8 mouse cellular contexts compared by ENCODE assay signal in genomic region chr15:88850146-88850826, GRCm38 (mm10). TPM values are rescaled to one million over a fixed set of nuclear protein-coding genes. Genes with fewer than 3 reads are reported as not detected.
A peak's percentile ranks its signal among the peaks of the same experiment; 100 is the strongest.
DNase-seq lines count a peak whose midpoint lies in the region; ATAC-seq and TF ChIP-seq lines count a peak whose summit lies in the region.

No protein-coding gene starts in this region.

- TF ChIP-seq CTCF in heart, postnatal 0 days (IDR thresholded peaks at IDR 0.05; ENCODE audit: low read depth), result no peak
- no peak for TF ChIP-seq CTCF in layer of hippocampus, adult 2 months (conservative IDR thresholded peaks at IDR 0.05)
- TF ChIP-seq CTCF in liver, postnatal 0 days (IDR thresholded peaks at IDR 0.05; ENCODE audit: low read depth), result no peak

- no peak overlapping the region for H3K4me3 ChIP-seq in neural tube, embryonic 13.5 days
- H3K4me3 ChIP-seq in neural tube, embryonic 15.5 days (replicated peaks), result no peak overlapping the region
- no peak overlapping the region for H3K4me3 ChIP-seq in forebrain, embryonic 16.5 days (replicated peaks; ENCODE audit: low read length)
- H3K4me3 ChIP-seq in heart, postnatal 0 days (ENCODE audit: low read depth, low read length), result no peak overlapping the region
- no peak overlapping the region for H3K4me3 ChIP-seq in layer of hippocampus, adult 2 months
- no peak overlapping the region for H3K4me3 ChIP-seq in liver, postnatal 0 days (ENCODE audit: low read depth, low read length)

- H3K27me3 ChIP-seq in neural tube, embryonic 13.5 days, result no peaks in the 10 kb centered on the region; the same call in 1 of the 2 replicates
- no peaks in the 10 kb centered on the region for H3K27me3 ChIP-seq in neural tube, embryonic 15.5 days (replicated peaks)
- H3K27me3 ChIP-seq in forebrain, embryonic 16.5 days (replicated peaks; ENCODE audit: control insufficient read depth, insufficient read depth, low read length), result no peaks in the 10 kb centered on the region
- no peaks in the 10 kb centered on the region for H3K27me3 ChIP-seq in heart, postnatal 0 days (ENCODE audit: control insufficient read depth, insufficient read depth, low read length)
- no peaks in the 10 kb centered on the region for H3K27me3 ChIP-seq in liver, postnatal 0 days (ENCODE audit: insufficient read depth, low read length)

- H3K9ac ChIP-seq in neural tube, embryonic 13.5 days, result no peak overlapping the region
- H3K9ac ChIP-seq in neural tube, embryonic 15.5 days (replicated peaks), result no peak overlapping the region
- H3K9ac ChIP-seq in forebrain, embryonic 16.5 days (replicated peaks; ENCODE audit: low read depth, low read length), result no peak overlapping the region
- H3K9ac ChIP-seq in heart, postnatal 0 days (replicated peaks; ENCODE audit: low read depth, low read length), result 0 out of 2 replicates have a peak overlapping the region, but pooled peaks have one; percentile 3
- H3K9ac ChIP-seq in liver, postnatal 0 days (replicated peaks), result no peak overlapping the region

- peak; percentile 48 for ATAC-seq in neural tube, embryonic 13.5 days (ENCODE audit: low read depth)
- ATAC-seq in neural tube, embryonic 15.5 days (ENCODE audit: low FRiP score), result no peak; the same call in 1 of the 2 replicates
- ATAC-seq in forebrain, embryonic 16.5 days, result peak; percentile 45; the same call in 1 of the 2 replicates
- ATAC-seq in heart, postnatal 0 days (ENCODE audit: insufficient read depth, low read depth), result peak; percentile 91
- peak; percentile 92 for ATAC-seq in liver, postnatal 0 days

- peak; percentile 94; the same call in 1 of the 2 replicates for TF ChIP-seq EP300 in heart, postnatal 0 days (IDR thresholded peaks at IDR 0.05; ENCODE audit: low read depth)
- peak; percentile 80 for TF ChIP-seq EP300 in liver, postnatal 0 days (IDR thresholded peaks at IDR 0.05; ENCODE audit: low read depth)

- no peaks in the 10 kb centered on the region for H3K36me3 ChIP-seq in neural tube, embryonic 13.5 days
- no peaks in the 10 kb centered on the region for H3K36me3 ChIP-seq in neural tube, embryonic 15.5 days
- H3K36me3 ChIP-seq in forebrain, embryonic 16.5 days (ENCODE audit: control insufficient read depth, insufficient read depth), result no peaks in the 10 kb centered on the region
- H3K36me3 ChIP-seq in heart, postnatal 0 days (replicated peaks; ENCODE audit: control insufficient read depth, insufficient read depth, low read length), result no peaks in the 10 kb centered on the region
- H3K36me3 ChIP-seq in liver, postnatal 0 days (replicated peaks; ENCODE audit: insufficient read depth, low read length), result no peaks in the 10 kb centered on the region

- H3K9me3 ChIP-seq in neural tube, embryonic 13.5 days, result no peaks in the 10 kb centered on the region
- no peaks in the 10 kb centered on the region for H3K9me3 ChIP-seq in neural tube, embryonic 15.5 days (replicated peaks)
- H3K9me3 ChIP-seq in forebrain, embryonic 16.5 days (ENCODE audit: control insufficient read depth, low read length), result no peaks in the 10 kb centered on the region
- H3K9me3 ChIP-seq in heart, postnatal 0 days (replicated peaks; ENCODE audit: control insufficient read depth, low read length), result no peaks in the 10 kb centered on the region
- H3K9me3 ChIP-seq in liver, postnatal 0 days (ENCODE audit: low read length), result no peaks in the 10 kb centered on the region

- WGBS in neural tube, embryonic 13.5 days, result 62% methylated on average over 10 of the region's 10 CpGs
- WGBS in neural tube, embryonic 15.5 days, result 63% methylated on average over 10 of the region's 10 CpGs
- 50% methylated on average over 10 of the region's 10 CpGs for WGBS in forebrain, embryonic 16.5 days
- WGBS in heart, postnatal 0 days, result 18% methylated on average over 10 of the region's 10 CpGs
- 49% methylated on average over 10 of the region's 10 CpGs for WGBS in liver, postnatal 0 days (ENCODE audit: insufficient replicate concordance)

- H3K27ac ChIP-seq in neural tube, embryonic 13.5 days (replicated peaks), result no peak overlapping the region
- no peak overlapping the region for H3K27ac ChIP-seq in neural tube, embryonic 15.5 days (replicated peaks)
- H3K27ac ChIP-seq in forebrain, embryonic 16.5 days (ENCODE audit: low read length), result no peak overlapping the region
- H3K27ac ChIP-seq in heart, postnatal 0 days (ENCODE audit: low read depth), result peak overlapping the region; percentile 80
- peak overlapping the region; percentile 91 for H3K27ac ChIP-seq in layer of hippocampus, adult 2 months
- H3K27ac ChIP-seq in liver, postnatal 0 days (ENCODE audit: low read depth), result peak overlapping the region; percentile 91

- DNase-seq in heart, postnatal 0 days (ENCODE audit: low spot score), result peak; percentile 88
- DNase-seq in layer of hippocampus, adult 2 months (ENCODE audit: low spot score in 2 of 2), result peak; percentile 77 to 82
- DNase-seq in liver, postnatal 0 days, result peak; percentile 85
- DNase-seq in testis, postnatal 10 days (ENCODE audit: low spot score), result peak; percentile 83
- DNase-seq in thymus, postnatal 36 days, result no peak

- peaks cover 18% of the 10 kb centered on the region for H3K4me1 ChIP-seq in neural tube, embryonic 13.5 days (replicated peaks)
- H3K4me1 ChIP-seq in neural tube, embryonic 15.5 days, result peaks cover 17% of the 10 kb centered on the region; the same call in 1 of the 2 replicates
- H3K4me1 ChIP-seq in forebrain, embryonic 16.5 days (replicated peaks; ENCODE audit: control insufficient read depth, insufficient read depth, low read length), result no peaks in the 10 kb centered on the region
- peaks cover 41% of the 10 kb centered on the region for H3K4me1 ChIP-seq in heart, postnatal 0 days (ENCODE audit: control insufficient read depth, insufficient read depth)
- peaks cover 35% of the 10 kb centered on the region for H3K4me1 ChIP-seq in liver, postnatal 0 days (ENCODE audit: insufficient read depth)

- H3K4me2 ChIP-seq in neural tube, embryonic 13.5 days, result no peak overlapping the region
- H3K4me2 ChIP-seq in neural tube, embryonic 15.5 days, result no peak overlapping the region; the same call in 1 of the 2 replicates
- H3K4me2 ChIP-seq in forebrain, embryonic 16.5 days (ENCODE audit: low read length), result no peak overlapping the region
- H3K4me2 ChIP-seq in heart, postnatal 0 days (ENCODE audit: low read depth, low read length), result no peak overlapping the region
- no peak overlapping the region for H3K4me2 ChIP-seq in liver, postnatal 0 days (ENCODE audit: low read depth, low read length)

RNA-seq across cellular contexts. Expression of gene Pim3, which starts 11.7 kb away (rescaled TPM):
- 51.2 and 52.5 TPM in 2 replicates for polyA plus RNA-seq in neural tube, embryonic 13.5 days (2015; fragmentation: Nextera tagmentation; extraction: Ambion mirVana)
- 66.8 and 78.7 TPM in 2 replicates for polyA plus RNA-seq in neural tube, embryonic 15.5 days (2015; fragmentation: Nextera tagmentation; extraction: Ambion mirVana)
- 58.2 and 70.7 TPM in 2 replicates for polyA plus RNA-seq in forebrain, embryonic 16.5 days (2015; fragmentation: Nextera tagmentation; extraction: Ambion mirVana)
- total RNA-seq in heart, postnatal 0 days (2014; rRNA removed; ENCODE audit: low replicate concordance), result 98.4 and 139 TPM in 2 replicates
- 50.6 and 71.1 TPM in 2 replicates for polyA plus RNA-seq in heart, postnatal 0 days (2015; fragmentation: Nextera tagmentation; extraction: Ambion mirVana)
- total RNA-seq in layer of hippocampus, adult 2 months (2021), result 10 to 100 TPM; 29.9 to 37.9 TPM
- 18.4 and 34.2 TPM in 2 replicates for polyA plus RNA-seq in liver, postnatal 0 days (2015; fragmentation: Nextera tagmentation; extraction: Ambion mirVana)

RNA-seq across cellular contexts. Expression of gene Creld2, which starts 30.8 kb away (rescaled TPM):
- 62.4 and 70.9 TPM in 2 replicates for polyA plus RNA-seq in neural tube, embryonic 13.5 days (2015; fragmentation: Nextera tagmentation; extraction: Ambion mirVana)
- 63.8 and 71.3 TPM in 2 replicates for polyA plus RNA-seq in neural tube, embryonic 15.5 days (2015; fragmentation: Nextera tagmentation; extraction: Ambion mirVana)
- polyA plus RNA-seq in forebrain, embryonic 16.5 days (2015; fragmentation: Nextera tagmentation; extraction: Ambion mirVana), result 57.3 and 60.4 TPM in 2 replicates
- total RNA-seq in heart, postnatal 0 days (2014; rRNA removed; ENCODE audit: low replicate concordance), result 23.3 and 24.0 TPM in 2 replicates
- 26.3 and 35.3 TPM in 2 replicates for polyA plus RNA-seq in heart, postnatal 0 days (2015; fragmentation: Nextera tagmentation; extraction: Ambion mirVana)
- 10 to 100 TPM; 21.4 to 26.5 TPM for total RNA-seq in layer of hippocampus, adult 2 months (2021)
- polyA plus RNA-seq in liver, postnatal 0 days (2015; fragmentation: Nextera tagmentation; extraction: Ambion mirVana), result 32.9 and 33.1 TPM in 2 replicates

RNA-seq across cellular contexts. Expression of gene Alg12, which starts 31.2 kb away (rescaled TPM):
- 7.8 and 9.3 TPM in 2 replicates for polyA plus RNA-seq in neural tube, embryonic 13.5 days (2015; fragmentation: Nextera tagmentation; extraction: Ambion mirVana)
- polyA plus RNA-seq in neural tube, embryonic 15.5 days (2015; fragmentation: Nextera tagmentation; extraction: Ambion mirVana), result 8.3 and 9.4 TPM in 2 replicates
- polyA plus RNA-seq in forebrain, embryonic 16.5 days (2015; fragmentation: Nextera tagmentation; extraction: Ambion mirVana), result 6.6 and 8.8 TPM in 2 replicates
- total RNA-seq in heart, postnatal 0 days (2014; rRNA removed; ENCODE audit: low replicate concordance), result 19.5 and 21.8 TPM in 2 replicates
- polyA plus RNA-seq in heart, postnatal 0 days (2015; fragmentation: Nextera tagmentation; extraction: Ambion mirVana), result 6.4 and 6.5 TPM in 2 replicates
- 10 to 100 TPM; 10.1 to 13.3 TPM for total RNA-seq in layer of hippocampus, adult 2 months (2021)
- polyA plus RNA-seq in liver, postnatal 0 days (2015; fragmentation: Nextera tagmentation; extraction: Ambion mirVana), result 3.6 and 3.7 TPM in 2 replicates

Comparison
In these comparisons a context has a peak if more than half of its experiments do, and no peak if none do; other contexts are left out.
1. H3K27ac ChIP-seq: peak in heart, postnatal 0 days (single experiment), layer of hippocampus, adult 2 months (single experiment) and liver, postnatal 0 days (single experiment); none in neural tube, embryonic 13.5 days (single experiment), neural tube, embryonic 15.5 days (single experiment) and forebrain, embryonic 16.5 days (single experiment).
2. DNase-seq: peak in heart, postnatal 0 days (single experiment), layer of hippocampus, adult 2 months (2 of 2), liver, postnatal 0 days (single experiment) and testis, postnatal 10 days (single experiment); none in thymus, postnatal 36 days (0 of 2).